8 mouse cellular contexts compared by ENCODE assay signal in genomic region chr3:104865341-104865788, GRCm38 (mm10). TPM values are rescaled to one million over a fixed set of nuclear protein-coding genes. Genes with fewer than 3 reads are reported as not detected.
DNase-seq lines count a peak whose midpoint lies in the region; ATAC-seq lines count a peak whose summit lies in the region.

No protein-coding gene starts in this region.

- 2% methylated on average over 12 of the region's 12 CpGs for WGBS in neural tube, embryonic 14.5 days

- no peak for DNase-seq in cerebellum, adult 8-10 months
- peak; percentile 60 for DNase-seq in liver
- DNase-seq in left cerebral cortex, postnatal 36 days (ENCODE audit: low spot score in 2 of 2) = no peak
- DNase-seq in cerebellum, postnatal 14 days = no peak

- peak overlapping the region; percentile 89 for H3K4me3 ChIP-seq in erythroblast, embryonic 14.5 days (replicated peaks)
- peak overlapping the region; percentile 76 for H3K4me3 ChIP-seq in neural tube, embryonic 14.5 days (ENCODE audit: low read depth, low read length)

- peak overlapping the region; percentile 94 for H3K27ac ChIP-seq in neural tube, embryonic 14.5 days (ENCODE audit: low read depth, low read length)

- H3K27me3 ChIP-seq in erythroblast, embryonic 14.5 days (ENCODE audit: control insufficient read depth) = no peaks in the 10 kb centered on the region
- no peaks in the 10 kb centered on the region for H3K27me3 ChIP-seq in neural tube, embryonic 14.5 days (ENCODE audit: control insufficient read depth, insufficient read depth, low read length)

- H3K9ac ChIP-seq in neural tube, embryonic 14.5 days (replicated peaks; ENCODE audit: low read depth, low read length) = peak overlapping the region; percentile 88

- H3K9me3 ChIP-seq in erythroblast, embryonic 14.5 days (ENCODE audit: control insufficient read depth, low read length) = no peaks in the 10 kb centered on the region
- H3K9me3 ChIP-seq in neural tube, embryonic 14.5 days (ENCODE audit: control insufficient read depth, low read length) = no peaks in the 10 kb centered on the region

- peaks cover 35% of the 10 kb centered on the region for H3K36me3 ChIP-seq in erythroblast, embryonic 14.5 days (ENCODE audit: control insufficient read depth)
- no peaks in the 10 kb centered on the region; the same call in 1 of the 2 replicates for H3K36me3 ChIP-seq in neural tube, embryonic 14.5 days (ENCODE audit: control insufficient read depth, insufficient read depth, low read length)

- H3K4me2 ChIP-seq in neural tube, embryonic 14.5 days (ENCODE audit: low read depth, low read length) = peak overlapping the region; percentile 68

- peaks cover 41% of the 10 kb centered on the region for H3K4me1 ChIP-seq in erythroblast, embryonic 14.5 days (ENCODE audit: control insufficient read depth)
- peaks cover 23% of the 10 kb centered on the region for H3K4me1 ChIP-seq in neural tube, embryonic 14.5 days (ENCODE audit: control insufficient read depth, insufficient read depth, low read length)

- intact Hi-C loops in left cerebral cortex, postnatal 36 days (cut with DNase I) = loop anchor here (10.0 kb wide), 1 partner anchor 151 kb away; no protein-coding TSS in a partner anchor

- ATAC-seq in cerebellum, adult (ENCODE audit: insufficient number of reproducible peaks, low FRiP score, low TSS enrichment) = peak; percentile 13; the same call in 1 of the 2 replicates
- ATAC-seq in CD4-positive, CD25-positive, alpha-beta regulatory T cell, adult 4 months = peak; percentile 25
- peak; percentile 12; the same call in 1 of the 2 replicates for ATAC-seq in neural tube, embryonic 14.5 days (ENCODE audit: low read depth)

RNA-seq across cellular contexts. Expression of gene Capza1, which starts 1.1 kb away (rescaled TPM):
- polyA plus RNA-seq in CD4-positive, CD25-positive, alpha-beta regulatory T cell, adult 4 months (2017; shearing (Covaris generic)) = 100 to 1,000 TPM; 489 to 553 TPM
- 0.49 and 0.54 TPM in 2 replicates for polyA plus RNA-seq in erythroblast, embryonic 14.5 days (2012)
- 154 and 187 TPM in 2 replicates for polyA plus RNA-seq in neural tube, embryonic 14.5 days (2014; fragmentation: Nextera tagmentation; extraction: Ambion mirVana)
- 10 to 100 TPM; 31.9 to 47.9 TPM for total RNA-seq in left cerebral cortex, postnatal 36 days (2021)

RNA-seq across cellular contexts. Expression of gene St7l, which starts 1.6 kb away (rescaled TPM):
- 10 to 100 TPM; 29.6 to 38.5 TPM for polyA plus RNA-seq in CD4-positive, CD25-positive, alpha-beta regulatory T cell, adult 4 months (2017; shearing (Covaris generic))
- 0.43 and 0.44 TPM in 2 replicates for polyA plus RNA-seq in erythroblast, embryonic 14.5 days (2012)
- polyA plus RNA-seq in neural tube, embryonic 14.5 days (2014; fragmentation: Nextera tagmentation; extraction: Ambion mirVana) = 39.4 and 39.5 TPM in 2 replicates
- total RNA-seq in left cerebral cortex, postnatal 36 days (2021) = 10 to 100 TPM; 33.9 to 38.2 TPM

RNA-seq across cellular contexts. Expression of gene Mov10, which starts 47.0 kb away (rescaled TPM):
- polyA plus RNA-seq in CD4-positive, CD25-positive, alpha-beta regulatory T cell, adult 4 months (2017; shearing (Covaris generic)) = 10 to 100 TPM; 27.8 to 49.0 TPM
- 0.85 and 1.0 TPM in 2 replicates for polyA plus RNA-seq in erythroblast, embryonic 14.5 days (2012)
- polyA plus RNA-seq in neural tube, embryonic 14.5 days (2014; fragmentation: Nextera tagmentation; extraction: Ambion mirVana) = 3.8 and 7.4 TPM in 2 replicates
- total RNA-seq in left cerebral cortex, postnatal 36 days (2021) = 10 to 100 TPM in 1 of 2 experiments, 1 to 10 TPM in 1; 4.9 to 14.3 TPM

Comparison
In these comparisons a context has a peak if more than half of its experiments do, and no peak if none do; other contexts are left out.
1. RNA of gene Capza1, which starts 1.1 kb away (polyA plus RNA-seq): 489 to 553 TPM in CD4-positive, CD25-positive, alpha-beta regulatory T cell, adult 4 months and 154 to 187 TPM in neural tube, embryonic 14.5 days; 0.49 to 0.54 TPM in erythroblast, embryonic 14.5 days; every median in the first group is over 100 times any median in the second.
2. RNA of gene St7l, which starts 1.6 kb away (polyA plus RNA-seq): 39.4 to 39.5 TPM in neural tube, embryonic 14.5 days and 29.6 to 38.5 TPM in CD4-positive, CD25-positive, alpha-beta regulatory T cell, adult 4 months; 0.43 to 0.44 TPM in erythroblast, embryonic 14.5 days; every median in the first group is over 10 times any median in the second.
3. Peak in every context shown above with its lines, with median percentiles within 50 percentile points of each other: ATAC-seq.